Mouse (Mus musculus) G1E-ER4 (cell line): Measurements from ENCODE around the gene Slc5a5. TPM values are rescaled to one million over a fixed set of nuclear protein-coding genes. Genes with fewer than 3 reads are reported as not detected.

ENCODE experiments used
- GATA1 ChIP-seq: IDR thresholded peaks from one replicate; pipeline ENCODE4 v1.8.0; 2012; ENCODE audit warnings: low read length, inconsistent platforms
- polyA plus RNA-seq: library from polyadenylated mRNA; stranded (reverse); fragments of >175 nt; gene quantifications from 2 replicates; pipeline ENCODE4 v1.2.3, GENCODE M21; 2012

Slc5a5 gene
- polyA plus RNA-seq, 1 experiment: 0.10 TPM

DNA sequence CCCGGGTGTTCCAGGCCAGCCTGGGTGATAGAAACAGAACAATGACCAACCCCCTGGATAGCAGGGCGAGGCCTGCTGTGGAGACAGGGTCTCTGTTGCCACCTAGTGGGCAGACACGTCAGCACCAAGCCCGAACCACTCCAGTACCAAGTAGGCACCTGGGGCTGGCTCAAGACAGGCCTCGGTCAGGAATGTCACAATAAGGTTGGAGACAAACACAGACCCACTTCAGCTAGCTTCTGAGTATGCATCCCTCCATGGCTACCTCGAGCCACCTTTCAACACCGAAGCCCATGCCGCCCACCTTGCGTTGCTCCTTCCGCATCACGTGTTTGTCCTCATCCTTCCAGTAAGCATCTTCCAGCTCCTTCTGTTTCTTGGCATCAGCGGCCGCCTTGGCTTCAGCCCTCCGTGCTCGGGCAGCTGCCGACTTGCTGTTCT lies 22.9 kb downstream of the Slc5a5 start:
- TF ChIP-seq GATA1: no peak

DNA sequence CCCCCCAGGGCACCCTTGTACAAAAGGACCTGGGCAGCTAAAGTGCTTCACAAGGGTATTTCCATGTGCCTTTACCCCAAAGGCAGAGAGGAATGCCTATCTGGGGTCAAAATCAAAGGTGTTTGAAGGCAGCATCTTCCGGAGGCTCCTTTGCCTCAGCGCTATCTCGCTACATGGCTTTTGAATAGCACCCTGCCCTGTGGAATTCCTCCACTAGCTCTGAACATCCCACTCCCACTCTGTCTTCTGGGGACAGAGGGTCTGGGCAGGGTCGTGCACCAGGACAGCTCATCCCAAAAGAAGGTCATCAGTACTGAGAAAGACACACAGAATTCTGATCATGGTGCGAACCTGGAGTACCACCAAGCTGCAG lies 23.4 kb downstream of the Slc5a5 start:
- TF ChIP-seq GATA1: no peak

DNA sequence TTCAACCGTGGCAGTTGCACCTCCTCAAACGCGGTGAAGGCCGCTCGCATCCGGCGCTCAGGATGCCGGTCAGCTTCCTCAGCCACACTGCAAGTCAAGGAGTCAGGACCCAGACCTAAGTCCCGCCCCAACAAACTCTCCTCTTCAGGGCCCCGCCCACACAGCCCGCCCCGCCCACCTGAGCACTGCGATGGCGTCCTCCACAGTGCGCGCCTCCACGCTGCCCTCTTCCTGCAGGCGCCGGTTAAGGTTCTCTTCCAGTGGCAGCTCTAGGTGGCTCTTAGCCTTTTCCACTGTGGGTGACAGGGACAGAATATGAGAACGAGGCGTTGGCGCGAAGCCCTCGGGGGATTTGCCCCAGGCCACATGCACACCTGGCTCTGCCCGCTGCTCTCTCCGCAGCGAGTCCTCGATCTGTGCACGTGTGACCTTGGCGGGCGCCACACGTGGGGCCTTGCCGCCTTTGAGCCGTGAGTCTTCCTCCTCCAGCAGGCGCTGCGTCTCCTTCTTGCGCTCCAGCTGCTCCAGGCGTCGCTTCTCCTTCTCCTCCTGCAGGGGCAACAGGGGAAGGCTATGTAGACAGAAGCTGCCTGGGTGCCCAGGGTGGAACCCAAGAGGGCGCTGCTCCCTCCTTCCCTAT lies 23.9 kb downstream of the Slc5a5 start:
- no peak for TF ChIP-seq GATA1

DNA sequence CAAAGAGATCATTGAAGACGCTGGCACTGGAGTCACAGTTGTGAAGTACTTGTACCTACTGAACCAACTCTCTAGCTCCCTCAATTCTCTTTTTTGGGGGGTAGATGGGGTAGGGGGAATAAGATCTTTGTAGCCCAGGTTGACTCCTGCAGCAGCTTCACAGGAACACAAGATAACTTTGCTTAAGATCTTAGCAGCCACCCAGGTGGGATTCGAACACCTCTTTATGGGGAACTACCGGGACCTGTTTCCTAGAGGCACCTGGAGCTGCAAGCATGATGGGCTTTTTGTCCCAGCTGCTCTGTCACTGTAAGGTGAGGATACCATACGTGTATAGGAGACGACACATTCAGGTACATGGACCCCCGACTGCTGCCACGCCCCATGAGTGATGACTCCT lies 26.0 kb downstream of the Slc5a5 start:
- TF ChIP-seq GATA1: no peak

DNA sequence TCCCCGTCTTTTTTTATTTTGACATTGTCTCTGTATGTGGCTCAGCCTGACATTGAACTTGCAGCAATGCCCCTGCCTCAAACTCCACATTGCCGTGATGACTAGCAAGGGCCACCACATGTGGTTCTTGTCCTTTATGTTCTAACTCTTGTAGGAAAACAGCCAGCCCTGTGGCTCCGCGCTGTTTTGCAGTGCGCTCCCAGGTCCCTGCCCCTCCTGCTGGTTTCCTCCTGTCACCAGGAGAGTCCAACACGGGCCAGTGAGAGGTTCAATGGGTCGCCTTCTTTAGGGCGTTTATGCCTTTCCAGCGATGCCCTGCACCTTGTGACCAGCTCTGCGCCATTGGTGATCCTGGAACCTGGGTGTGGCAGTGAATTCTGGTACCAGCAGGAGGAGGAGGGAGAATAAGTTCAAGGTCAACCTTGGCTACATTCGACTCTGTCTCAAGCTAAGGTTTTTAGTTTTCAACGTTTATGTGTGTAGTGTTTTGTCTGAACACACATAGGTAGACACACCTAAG lies 26.5 kb downstream of the Slc5a5 start:
- TF ChIP-seq GATA1: no peak

DNA sequence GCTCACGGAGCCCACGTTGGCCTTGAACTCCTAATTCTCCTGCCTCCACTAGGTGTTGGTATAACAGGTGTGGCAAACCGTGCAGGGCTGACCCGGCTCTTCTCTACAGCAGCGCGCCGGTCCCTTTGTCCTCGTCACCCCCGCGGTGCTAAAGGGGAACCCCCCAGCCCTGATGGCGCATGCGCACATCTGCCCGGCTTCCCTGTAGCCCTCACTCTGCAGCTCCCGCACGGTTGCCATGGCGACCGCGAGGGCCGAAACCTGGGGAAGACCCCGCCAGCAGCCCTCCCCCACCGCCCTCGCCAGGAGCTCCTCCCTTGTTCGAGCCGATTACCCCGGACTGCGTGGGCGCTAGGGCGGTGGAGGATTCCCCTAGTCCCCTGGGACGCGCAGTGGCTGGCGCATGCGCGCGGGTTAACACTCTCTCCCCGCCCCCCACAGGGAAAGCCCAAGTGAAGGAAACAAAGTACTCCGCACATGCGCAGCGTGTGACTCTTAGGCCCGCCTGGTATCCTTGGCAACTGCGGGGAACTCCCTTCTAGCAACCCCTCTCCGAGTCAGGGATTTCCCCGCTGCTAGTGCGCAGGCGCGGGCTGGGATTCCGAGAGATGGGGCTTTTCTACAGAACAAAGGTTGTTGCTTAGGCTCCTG lies 27.1 kb downstream of the Slc5a5 start:
- no peak for TF ChIP-seq GATA1

DNA sequence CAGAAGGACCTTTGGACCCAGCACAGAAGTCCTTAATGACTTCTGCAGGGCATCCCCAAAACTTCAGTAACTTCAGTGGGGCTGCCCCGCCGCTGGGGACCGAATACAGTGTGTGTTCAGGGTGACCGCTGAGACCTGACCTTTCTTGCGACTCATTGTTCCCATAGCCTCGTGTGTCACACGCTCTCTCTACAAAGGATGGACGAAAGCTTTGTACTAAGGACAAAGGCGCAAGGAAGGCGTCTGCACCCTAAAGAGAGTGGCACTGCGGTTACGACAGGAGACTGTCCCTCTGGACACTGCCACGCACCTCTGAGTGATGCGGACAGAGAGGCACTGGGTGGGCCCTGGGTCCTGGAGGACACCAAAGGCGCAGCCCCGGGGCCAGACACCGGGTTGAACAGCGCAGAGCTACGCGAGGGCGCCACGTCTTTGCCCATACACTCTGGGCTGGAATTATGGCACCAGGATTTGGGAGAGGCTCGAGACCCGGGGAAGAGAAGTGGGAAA lies 27.8 kb downstream of the Slc5a5 start:
- TF ChIP-seq GATA1: no peak

DNA sequence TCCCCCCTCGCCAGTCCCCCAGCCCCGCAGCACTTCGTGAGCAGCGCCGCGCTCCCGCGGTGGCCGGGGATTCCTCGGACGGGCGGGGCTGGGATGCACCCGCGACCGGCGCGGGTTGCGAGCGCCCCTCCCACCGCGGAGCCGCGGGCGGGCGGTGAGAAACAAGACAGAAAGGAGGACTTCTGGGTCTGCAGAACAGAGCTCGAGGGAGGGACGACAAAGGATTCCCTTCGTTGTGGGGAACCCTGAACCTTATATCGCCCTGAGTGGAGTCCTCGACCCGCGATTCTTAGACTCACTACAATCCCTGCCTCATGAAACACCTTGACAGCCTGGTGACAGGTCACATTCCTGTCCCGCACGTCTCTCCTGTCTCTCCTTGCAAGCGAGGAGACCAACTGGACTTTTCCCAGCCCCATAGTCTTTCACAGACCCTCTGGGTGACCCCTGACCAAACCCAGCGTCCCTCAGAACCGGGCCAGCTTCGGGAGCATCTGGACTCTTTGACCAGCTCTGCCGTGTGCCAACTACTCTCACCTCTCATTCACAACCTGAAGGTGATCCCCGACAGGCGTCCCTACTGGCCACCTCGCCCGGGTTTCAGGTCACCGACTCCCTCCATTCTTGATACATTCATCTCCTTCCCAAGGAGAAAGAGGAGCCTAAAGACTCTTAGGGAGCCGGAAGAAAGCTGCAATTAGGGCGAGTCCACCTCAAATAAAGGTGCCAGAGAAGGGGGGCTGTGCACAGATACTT lies 28.4 kb downstream of the Slc5a5 start:
- no peak for TF ChIP-seq GATA1

DNA sequence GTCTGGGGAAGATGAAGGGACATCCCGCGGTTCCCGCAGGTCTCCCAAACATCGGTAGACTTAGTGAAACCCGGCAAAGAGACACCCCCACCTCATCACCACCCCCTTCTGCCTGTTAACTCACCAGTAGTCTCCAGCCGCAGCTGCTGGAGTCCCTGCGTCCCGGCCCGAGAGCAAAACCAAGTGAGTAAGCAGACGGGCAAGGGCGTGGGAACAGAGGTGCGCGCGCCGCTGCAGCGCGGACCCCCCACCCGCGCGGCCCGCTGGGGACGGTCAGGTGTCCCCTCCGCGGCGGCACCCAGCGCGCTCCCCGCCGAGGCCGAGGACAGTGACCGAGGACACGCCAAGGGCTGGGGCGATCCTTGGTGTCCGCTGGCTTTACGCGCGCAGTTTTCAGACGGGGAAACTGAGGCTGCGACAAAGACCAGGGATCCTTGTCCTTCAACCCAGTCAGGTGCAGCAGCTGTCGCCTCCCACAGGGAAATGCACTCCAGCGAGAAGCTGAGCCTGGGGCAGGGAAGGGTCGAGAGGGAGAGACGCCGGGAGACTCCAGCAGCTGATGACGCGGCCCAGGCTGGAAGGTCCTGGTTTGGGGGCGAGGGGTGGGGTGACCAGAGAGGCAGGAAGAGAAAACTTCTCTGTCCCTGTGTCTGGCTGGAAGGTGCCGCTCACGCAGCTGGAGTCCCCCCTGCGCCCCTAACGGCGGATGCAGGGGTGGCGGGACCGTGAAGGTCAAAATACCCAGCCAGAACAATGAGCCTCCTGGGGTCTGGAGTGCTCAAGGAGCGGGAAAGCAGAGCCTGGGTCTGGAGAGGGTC lies 29.5 kb downstream of the Slc5a5 start, which contains the start of gene Kcnn1:
Gene Kcnn1, minus strand, starts transcription at position 435 of the 818 bp plus-strand sequence.
- no peak for TF ChIP-seq GATA1

DNA sequence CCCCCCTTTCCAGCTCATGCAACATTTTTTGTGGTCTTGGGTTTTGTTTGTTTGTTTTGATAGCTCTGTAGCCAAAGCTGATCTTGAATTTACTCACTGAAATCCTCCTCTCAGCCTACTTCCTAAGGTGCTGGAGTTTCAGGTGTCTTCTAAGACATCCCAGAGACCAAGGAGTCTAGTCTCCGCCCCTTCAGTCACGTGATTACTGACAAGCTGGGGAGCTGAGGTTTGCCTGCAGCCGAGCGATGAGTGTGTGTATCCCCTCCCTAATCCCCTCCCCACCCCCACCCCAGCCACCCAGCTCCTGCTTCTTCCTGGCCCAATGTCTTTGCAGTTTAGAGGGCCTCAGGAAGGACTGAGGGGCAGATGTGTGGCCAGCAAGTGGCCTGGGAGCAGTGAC lies 35.0 kb downstream of the Slc5a5 start:
- TF ChIP-seq GATA1: no peak

DNA sequence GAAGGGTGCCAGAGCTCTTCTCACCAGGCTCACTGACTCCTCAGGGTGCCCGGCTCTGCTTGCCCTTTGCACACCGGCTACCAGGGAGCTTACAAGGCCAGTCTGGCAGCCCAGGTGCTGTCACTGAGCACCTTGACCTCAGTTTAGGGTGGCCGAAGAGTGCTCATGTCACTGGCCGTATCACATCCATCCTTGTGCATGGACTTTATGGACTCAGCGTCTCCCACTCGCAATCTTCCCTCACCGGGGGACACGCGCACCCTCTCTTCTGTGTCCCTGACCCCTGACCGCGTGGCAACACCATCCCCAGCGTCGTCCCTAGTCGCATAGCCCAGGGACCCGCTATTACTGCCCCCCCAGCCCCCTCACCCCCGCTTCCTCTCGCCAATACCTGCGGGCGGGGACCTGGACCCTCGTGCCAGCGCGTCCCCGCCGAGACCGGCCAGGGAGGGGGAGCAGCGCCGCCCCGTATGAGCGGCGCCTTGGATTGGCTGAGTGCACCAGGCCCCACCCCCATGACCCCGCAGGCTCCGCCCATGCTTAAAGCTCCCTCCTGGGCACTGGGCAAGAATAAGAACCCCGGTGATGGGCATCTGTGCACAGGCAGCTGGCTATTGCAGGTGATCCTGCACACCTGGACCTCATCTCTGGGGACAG lies 35.9 kb downstream of the Slc5a5 start:
- no peak for TF ChIP-seq GATA1

DNA sequence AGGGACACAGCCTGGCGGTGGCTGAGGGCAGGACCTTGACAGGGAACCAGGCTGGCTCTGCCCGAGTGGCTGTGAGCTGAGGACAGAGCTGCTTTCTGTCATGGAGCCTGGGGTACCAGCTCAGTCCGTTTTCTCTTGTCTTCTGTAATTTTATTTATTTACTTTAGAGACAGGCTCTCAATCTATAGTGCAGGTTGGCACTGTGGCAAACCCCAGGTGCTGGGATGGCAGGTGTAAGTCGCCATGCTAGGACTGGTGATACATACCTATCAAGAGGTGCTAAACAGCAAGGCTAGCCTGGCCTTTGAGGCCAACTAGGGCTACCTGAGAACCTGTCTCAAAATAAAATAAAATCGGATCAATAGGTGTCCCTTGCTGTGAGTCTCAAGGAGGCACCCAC lies 36.5 kb downstream of the Slc5a5 start:
- no peak for TF ChIP-seq GATA1

DNA sequence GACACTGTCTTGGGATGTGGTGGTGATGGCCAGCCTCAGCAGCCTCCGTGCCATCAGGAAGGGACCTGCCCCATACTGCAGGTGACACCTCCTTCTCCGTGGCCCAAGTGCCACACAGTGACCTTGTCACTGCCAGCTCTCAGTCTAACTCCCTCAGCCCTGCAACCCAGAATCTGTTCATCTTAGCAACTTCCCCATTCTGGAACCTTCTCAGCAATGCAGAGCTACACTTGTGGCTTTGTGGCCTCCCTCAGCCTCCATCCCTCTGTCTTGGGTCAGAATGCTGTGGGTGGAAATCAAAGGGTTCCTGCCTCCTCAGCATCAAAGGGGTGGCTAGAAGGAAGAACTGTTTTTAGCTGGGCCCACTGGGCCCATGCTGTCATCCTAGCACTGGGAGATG lies 38.7 kb downstream of the Slc5a5 start:
- TF ChIP-seq GATA1: no peak

DNA sequence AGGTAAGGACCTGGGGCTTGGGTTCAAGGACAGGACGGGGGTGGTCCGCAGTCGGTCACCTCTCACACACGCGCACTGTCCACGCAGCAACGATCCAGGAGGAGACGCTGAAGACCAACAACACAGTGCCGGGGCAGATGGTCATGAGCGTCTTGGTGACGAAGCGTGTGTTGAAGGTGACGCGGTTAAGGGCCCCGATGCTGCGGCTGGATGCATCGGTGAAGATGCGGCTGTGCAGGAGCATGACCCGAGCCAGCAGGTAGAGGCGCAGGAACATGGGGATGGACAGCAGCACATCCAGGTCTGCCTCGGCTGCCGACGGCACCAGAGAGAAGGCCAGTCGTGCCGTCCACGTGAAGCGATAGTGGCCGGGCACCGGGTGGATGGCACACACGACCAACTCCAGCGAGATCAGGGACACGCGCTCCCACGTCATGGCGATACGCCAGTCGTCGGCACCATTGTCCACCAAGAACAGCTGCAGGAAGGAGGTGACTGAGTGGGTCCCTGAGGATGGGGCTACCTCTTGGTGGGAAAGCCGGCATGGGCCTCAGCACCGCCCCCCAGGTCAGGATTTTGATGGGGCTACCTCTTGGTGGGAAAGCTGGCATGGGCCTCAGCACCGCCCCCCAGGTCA lies 39.8 kb downstream of the Slc5a5 start:
- TF ChIP-seq GATA1: no peak
